Mouse (Mus musculus) small intestine, adult 2 months (tissue): Measurements from ENCODE around the gene Hoxb8.

Source experiments
- CTCF ChIP-seq: fragments of 200-500 bp; IDR thresholded peaks from 2 replicates; pipeline ENCODE4 v1.5.1; 2012; ENCODE audit warnings: low read depth, mild to moderate bottlenecking, control low read depth, inconsistent platforms, low read length, moderate library complexity, mixed read lengths; ENCODE audit not compliant: insufficient replicate concordance, insufficient read length; ENCODE audit errors: extremely low read depth
- POLR2A ChIP-seq: fragments of 200-500 bp; IDR thresholded peaks from 2 replicates; pipeline ENCODE4 v1.6.1; 2012; ENCODE audit warnings: low read depth, mild to moderate bottlenecking, control low read depth, inconsistent platforms, low read length, moderate library complexity

GRCm38 (mm10) chr11:96323154-96323553, 41.4 kb downstream of the Hoxb8 start, which contains the start of gene Hoxb3:
- TF ChIP-seq CTCF (no peak), POLR2A (no peak)
